Mouse (Mus musculus): ENCODE measurements at regions not wholly inside any gene's neighbourhood (a gene's known extent, or its start where the extent isn't known, plus 50 kb on each side); places are given as distances from the start of the nearest gene placed in this dataset.

- no peaks in the 10 kb centered on the region for H3K9me3 ChIP-seq (ENCODE audit: low read length)
These were observed 162.3 kb upstream of the 3110018I06Rik start for GRCm38 (mm10) chr12:107326101-107326500.

GRCm38 (mm10) chr12:107327107-107327770 lies 161.2 kb upstream of the 3110018I06Rik start:
- DNase-seq (ENCODE audit: low spot score) (no peak), ATAC-seq (no peak)
- 75% methylated on average over 9 of the region's 9 CpGs for WGBS
- H3K4me2 ChIP-seq (ENCODE audit: low read depth, low read length), result no peak overlapping the region
- no peaks in the 10 kb centered on the region for H3K4me1 ChIP-seq (ENCODE audit: insufficient read depth, low read length)
- H3K4me3 ChIP-seq (ENCODE audit: low read length), result no peak overlapping the region
- no peak overlapping the region for H3K9ac ChIP-seq (replicated peaks; ENCODE audit: low read length)
- H3K27me3 ChIP-seq (ENCODE audit: insufficient read depth, low read length), result no peaks in the 10 kb centered on the region
- H3K27ac ChIP-seq, result no peak overlapping the region
- no peak for TF ChIP-seq CTCF (IDR thresholded peaks at IDR 0.05; ENCODE audit: low read depth)
- H3K36me3 ChIP-seq (ENCODE audit: insufficient read depth, low read length), result no peaks in the 10 kb centered on the region
- no peaks in the 10 kb centered on the region for H3K9me3 ChIP-seq (ENCODE audit: low read length)

More at GRCm38 (mm10) chr12:107326101-107326500, 162.3 kb upstream of the 3110018I06Rik start:
- Histone ChIP-seq H3K4me3 (ENCODE audit: low read length) (no peak overlapping the region), H3K9ac (replicated peaks; ENCODE audit: low read length) (no peak overlapping the region), H3K4me1 (ENCODE audit: insufficient read depth, low read length) (no peaks in the 10 kb centered on the region), H3K27me3 (ENCODE audit: insufficient read depth, low read length) (no peaks in the 10 kb centered on the region), H3K4me2 (ENCODE audit: low read depth, low read length) (no peak overlapping the region), H3K27ac (no peak overlapping the region), H3K36me3 (ENCODE audit: insufficient read depth, low read length) (no peaks in the 10 kb centered on the region)
- DNase-seq (ENCODE audit: low spot score) (no peak), ATAC-seq (no peak)
- WGBS, result 97% methylated on average over 10 of the region's 10 CpGs
- TF ChIP-seq CTCF (IDR thresholded peaks at IDR 0.05; ENCODE audit: low read depth), result no peak

GRCm38 (mm10) chr12:107328986-107329385 lies 159.4 kb upstream of the 3110018I06Rik start:
- DNase-seq (ENCODE audit: low spot score) (no peak), ATAC-seq (no peak)
- Histone ChIP-seq H3K4me3 (ENCODE audit: low read length) (no peak overlapping the region), H3K36me3 (ENCODE audit: insufficient read depth, low read length) (no peaks in the 10 kb centered on the region), H3K4me2 (ENCODE audit: low read depth, low read length) (no peak overlapping the region), H3K27ac (no peak overlapping the region), H3K9me3 (ENCODE audit: low read length) (no peaks in the 10 kb centered on the region), H3K9ac (replicated peaks; ENCODE audit: low read length) (no peak overlapping the region), H3K4me1 (ENCODE audit: insufficient read depth, low read length) (no peaks in the 10 kb centered on the region), H3K27me3 (ENCODE audit: insufficient read depth, low read length) (no peaks in the 10 kb centered on the region)
- TF ChIP-seq CTCF (IDR thresholded peaks at IDR 0.05; ENCODE audit: low read depth), result no peak
- 28% methylated on average over 9 of the region's 9 CpGs for WGBS

GRCm38 (mm10) chr12:107334366-107334765 lies 154.1 kb upstream of the 3110018I06Rik start:
- WGBS, result 61% methylated on average over 8 of the region's 8 CpGs
- no peak overlapping the region for H3K27ac ChIP-seq
- ATAC-seq (no peak), DNase-seq (ENCODE audit: low spot score) (no peak)
- no peaks in the 10 kb centered on the region for H3K9me3 ChIP-seq (ENCODE audit: low read length)
- no peak overlapping the region for H3K4me2 ChIP-seq (ENCODE audit: low read depth, low read length)
- peaks cover 3% of the 10 kb centered on the region; the same call in 1 of the 2 replicates for H3K4me1 ChIP-seq (ENCODE audit: insufficient read depth, low read length)
- H3K27me3 ChIP-seq (ENCODE audit: insufficient read depth, low read length), result no peaks in the 10 kb centered on the region
- TF ChIP-seq CTCF (IDR thresholded peaks at IDR 0.05; ENCODE audit: low read depth), result no peak
- H3K9ac ChIP-seq (replicated peaks; ENCODE audit: low read length), result no peak overlapping the region
- H3K36me3 ChIP-seq (ENCODE audit: insufficient read depth, low read length), result no peaks in the 10 kb centered on the region
- no peak overlapping the region for H3K4me3 ChIP-seq (ENCODE audit: low read length)

GRCm38 (mm10) chr12:107335106-107335505 lies 153.3 kb upstream of the 3110018I06Rik start:
- peak; percentile 36 for DNase-seq (ENCODE audit: low spot score)
- H3K4me1 ChIP-seq (ENCODE audit: insufficient read depth, low read length), result peaks cover 3% of the 10 kb centered on the region; the same call in 1 of the 2 replicates
- H3K9ac ChIP-seq (replicated peaks; ENCODE audit: low read length), result no peak overlapping the region
- TF ChIP-seq CTCF (IDR thresholded peaks at IDR 0.05; ENCODE audit: low read depth), result no peak
- no peaks in the 10 kb centered on the region for H3K27me3 ChIP-seq (ENCODE audit: insufficient read depth, low read length)
- ATAC-seq, result no peak
- no peaks in the 10 kb centered on the region for H3K9me3 ChIP-seq (ENCODE audit: low read length)
- WGBS, result 42% methylated on average over 12 of the region's 12 CpGs
- H3K27ac ChIP-seq, result no peak overlapping the region
- H3K4me2 ChIP-seq (ENCODE audit: low read depth, low read length), result no peak overlapping the region
- no peaks in the 10 kb centered on the region for H3K36me3 ChIP-seq (ENCODE audit: insufficient read depth, low read length)
- H3K4me3 ChIP-seq (ENCODE audit: low read length), result no peak overlapping the region

- Histone ChIP-seq H3K4me3 (ENCODE audit: low read length) (no peak overlapping the region), H3K4me1 (ENCODE audit: insufficient read depth, low read length) (peaks cover 3% of the 10 kb centered on the region; the same call in 1 of the 2 replicates), H3K9ac (replicated peaks; ENCODE audit: low read length) (no peak overlapping the region), H3K27me3 (ENCODE audit: insufficient read depth, low read length) (no peaks in the 10 kb centered on the region), H3K27ac (no peak overlapping the region), H3K4me2 (ENCODE audit: low read depth, low read length) (no peak overlapping the region), H3K9me3 (ENCODE audit: low read length) (no peaks in the 10 kb centered on the region), H3K36me3 (ENCODE audit: insufficient read depth, low read length) (no peaks in the 10 kb centered on the region)
- DNase-seq (ENCODE audit: low spot score), result no peak
- no peak for TF ChIP-seq CTCF (IDR thresholded peaks at IDR 0.05; ENCODE audit: low read depth)
- 83% methylated on average over 10 of the region's 10 CpGs for WGBS
- ATAC-seq, result no peak
These were observed 149.7 kb upstream of the 3110018I06Rik start for GRCm38 (mm10) chr12:107338758-107339157.

GRCm38 (mm10) chr12:107356211-107356610 lies 132.2 kb upstream of the 3110018I06Rik start:
- no peaks in the 10 kb centered on the region for H3K27me3 ChIP-seq (ENCODE audit: insufficient read depth, low read length)
- no peak overlapping the region for H3K27ac ChIP-seq
- no peak overlapping the region for H3K4me3 ChIP-seq (ENCODE audit: low read length)
- no peaks in the 10 kb centered on the region for H3K4me1 ChIP-seq (ENCODE audit: insufficient read depth, low read length)
- H3K4me2 ChIP-seq (ENCODE audit: low read depth, low read length), result no peak overlapping the region
- H3K9me3 ChIP-seq (ENCODE audit: low read length), result no peaks in the 10 kb centered on the region
- no peak for TF ChIP-seq CTCF (IDR thresholded peaks at IDR 0.05; ENCODE audit: low read depth)
- 42% methylated on average over 6 of the region's 6 CpGs for WGBS
- DNase-seq (ENCODE audit: low spot score) (no peak), ATAC-seq (no peak)
- no peak overlapping the region for H3K9ac ChIP-seq (replicated peaks; ENCODE audit: low read length)
- H3K36me3 ChIP-seq (ENCODE audit: insufficient read depth, low read length), result no peaks in the 10 kb centered on the region

All from hindbrain, postnatal 0 days (tissue).